Mouse (Mus musculus) lung, postnatal 0 days (tissue): ENCODE data around the gene Slc38a5.
"Not testable (repeated sequence)": the region's sequence is repeated elsewhere in the genome, so short reads cannot be mapped to it uniquely, and the experiment has no call there.

ENCODE experiments used
- CTCF ChIP-seq: IDR thresholded peaks from 2 replicates; pipeline ENCODE4 v1.5.1; 2016; ENCODE audit warnings: antibody characterized with exemption, mild to moderate bottlenecking
- EP300 ChIP-seq: IDR thresholded peaks from 2 replicates; pipeline ENCODE4 v1.6.1; 2016; ENCODE audit warnings: antibody characterized with exemption, mild to moderate bottlenecking, control low read depth

DNA sequence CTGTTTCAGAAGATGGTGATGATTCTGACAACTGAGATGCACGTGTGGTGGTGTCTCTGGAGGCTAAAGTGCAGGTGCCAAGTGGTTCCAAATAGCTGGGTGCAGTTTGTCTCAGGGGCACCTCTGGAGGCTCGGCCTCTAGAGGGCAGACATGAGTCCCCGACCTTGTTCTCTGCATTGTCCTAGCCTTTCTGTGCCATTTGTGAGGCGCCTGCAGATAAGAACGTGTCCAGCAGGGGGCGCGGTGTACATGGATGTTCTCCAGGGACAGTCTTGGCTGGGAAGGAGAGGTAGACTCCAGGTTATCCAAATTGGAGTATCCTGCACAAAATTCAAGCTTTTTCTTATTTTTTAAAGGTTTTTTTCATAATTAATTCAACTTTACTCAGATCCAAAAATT is 44.0 kb downstream of the Slc38a5 start:
- not testable (repeated sequence) for TF ChIP-seq EP300
- peak; percentile 62 for TF ChIP-seq CTCF
